Mouse (Mus musculus) forelimb bud, embryonic 11.5 days (tissue): Measurements from ENCODE around the gene Manea.
A peak's percentile ranks its signal among the peaks of the same experiment; 100 is the strongest.
"Not testable (repeated sequence)": the region's sequence is repeated elsewhere in the genome, so short reads cannot be mapped to it uniquely, and the experiment has no call there.

Experiments used
- DNase-seq: peaks from one replicate; pipeline ENCODE4 v3.0.0-alpha.2; 2012; ENCODE audit warnings: low read depth, low spot score

The Manea gene

DNA sequence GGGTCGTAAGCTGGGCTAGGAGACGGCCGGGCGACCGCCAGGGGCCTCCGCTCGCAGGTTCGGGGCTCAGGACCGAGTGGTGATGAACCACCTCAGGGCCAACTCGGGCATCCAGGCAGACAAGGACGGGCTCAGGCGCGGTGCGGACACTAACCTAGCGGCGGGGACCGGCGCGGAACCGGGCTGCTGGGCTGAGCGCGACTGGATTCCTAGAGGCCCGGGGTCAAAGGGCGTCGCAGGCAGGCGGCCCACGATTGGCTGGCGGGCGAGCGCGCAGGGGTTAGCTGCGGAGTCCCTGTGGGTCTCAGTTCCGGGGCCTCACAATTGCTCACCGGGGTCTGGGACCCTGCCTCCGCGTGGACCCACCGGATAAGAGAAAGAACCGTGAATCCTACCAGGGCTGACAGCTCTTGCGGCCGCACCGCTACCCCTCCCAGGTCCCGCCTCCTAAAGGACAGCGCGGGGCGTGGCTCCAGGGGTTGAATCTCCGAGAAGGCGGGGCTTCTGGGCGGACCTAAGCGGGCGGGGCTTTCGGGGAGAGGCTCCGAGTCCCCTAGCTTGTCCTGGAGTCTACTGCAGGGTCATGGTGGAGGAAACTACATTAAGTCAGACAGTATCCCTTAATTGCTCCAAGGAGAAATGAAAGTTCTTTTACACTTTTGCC is at the start of gene Manea:
Manea (minus strand) TSS at position 449 of the 664 bp plus-strand sequence.
- DNase-seq: peak; percentile 90

DNA sequence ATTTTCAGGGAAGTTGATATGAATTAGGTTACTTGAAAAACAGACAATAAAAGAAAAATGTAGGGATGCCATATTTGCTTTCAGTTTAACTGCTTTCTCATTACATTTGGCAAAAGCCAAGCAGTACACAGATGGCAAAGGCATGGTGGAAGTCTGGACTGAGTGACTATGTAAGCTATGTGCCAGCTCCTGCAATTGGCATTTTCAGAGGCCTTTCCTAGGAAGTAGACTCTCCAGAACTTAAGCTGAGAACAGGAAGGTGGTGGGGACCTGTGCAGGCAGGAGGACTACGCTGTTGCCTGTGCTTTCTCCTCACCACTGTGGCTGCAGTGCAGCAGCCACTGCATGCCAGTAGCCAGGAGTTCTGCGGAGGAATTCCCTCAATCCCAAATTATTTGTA is 7.9 kb upstream of the Manea start:
- no peak for DNase-seq

DNA sequence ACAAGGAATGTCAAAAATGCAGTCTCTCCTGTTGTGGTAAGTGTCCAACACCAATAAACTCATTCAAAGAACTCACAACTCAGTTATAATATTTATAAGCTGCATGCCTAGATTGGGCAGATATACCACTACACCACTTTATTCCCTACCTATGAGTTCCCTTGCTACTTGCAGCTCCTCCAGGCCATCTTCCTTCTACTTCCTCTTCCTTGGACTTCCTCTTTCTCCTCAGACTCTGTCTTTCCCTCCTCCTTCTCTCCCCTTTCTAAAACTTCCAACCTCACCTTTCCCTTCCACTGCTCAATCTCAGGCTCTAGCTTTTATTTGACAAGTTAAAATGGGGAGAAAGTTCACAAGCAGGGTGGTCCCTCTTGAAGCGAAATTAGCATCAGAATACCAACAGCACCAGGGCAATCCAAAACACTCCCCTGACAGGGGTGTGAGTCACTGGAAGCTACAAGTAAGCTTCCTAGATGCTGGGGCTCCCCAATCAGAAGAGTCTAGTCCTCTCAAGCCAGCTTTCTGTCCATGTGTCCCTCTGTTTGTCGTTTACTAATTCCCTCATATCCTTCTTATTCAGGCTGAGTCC is 7.0 kb upstream of the Manea start:
- DNase-seq: no peak

DNA sequence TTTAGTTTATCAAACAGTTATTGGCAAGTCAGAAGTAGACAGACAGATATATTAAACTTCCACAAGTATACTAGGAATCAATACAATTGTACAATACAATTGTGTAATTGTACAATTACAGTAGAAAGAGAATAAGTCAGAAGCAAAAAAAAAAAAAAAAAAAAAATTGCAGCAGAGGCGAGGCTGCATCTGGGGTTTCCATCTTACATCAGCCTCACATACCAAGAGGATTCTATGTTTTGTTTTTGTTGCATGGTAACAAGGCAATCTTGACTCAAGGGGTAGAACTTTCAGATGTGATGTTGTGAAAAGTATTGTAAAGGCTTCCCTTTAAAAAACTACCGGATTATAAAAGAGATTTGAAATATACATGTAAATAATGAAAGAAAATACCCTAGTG is 548 bp upstream of the Manea start:
- DNase-seq: no peak

DNA sequence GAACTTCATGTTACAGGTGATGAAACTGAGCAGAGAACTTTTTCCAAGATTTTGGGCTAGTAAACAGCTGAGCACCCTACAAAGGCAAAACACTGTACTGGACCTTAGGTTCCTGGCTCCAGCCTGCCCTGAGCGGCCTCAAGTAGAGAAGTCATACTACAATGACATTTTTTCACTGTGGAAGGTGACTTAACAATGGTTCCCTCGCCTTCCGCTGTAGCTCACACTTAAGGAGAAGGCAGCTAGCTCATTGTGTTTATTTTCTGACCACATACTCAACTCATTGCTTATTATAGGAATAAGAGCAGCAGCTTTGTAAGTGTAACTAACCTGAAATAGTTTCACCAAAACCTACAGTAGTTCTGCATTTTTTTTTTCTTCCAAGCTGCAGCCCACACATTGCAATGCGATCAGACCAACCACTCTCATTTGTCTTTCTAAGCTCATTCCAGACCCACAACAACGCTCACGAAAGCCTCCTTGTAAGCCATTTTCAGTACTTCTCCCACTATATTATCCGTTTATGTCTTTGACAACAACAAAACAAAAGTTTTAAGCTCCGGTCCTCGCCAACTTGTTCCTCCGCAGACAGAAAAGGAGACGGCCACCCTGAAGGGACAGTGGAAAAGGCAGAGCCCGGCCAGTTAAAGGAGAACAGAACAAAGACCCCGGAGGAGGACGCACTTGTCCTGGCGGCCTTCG is 799 bp downstream of the Manea start:
- peak; percentile 51 for DNase-seq

DNA sequence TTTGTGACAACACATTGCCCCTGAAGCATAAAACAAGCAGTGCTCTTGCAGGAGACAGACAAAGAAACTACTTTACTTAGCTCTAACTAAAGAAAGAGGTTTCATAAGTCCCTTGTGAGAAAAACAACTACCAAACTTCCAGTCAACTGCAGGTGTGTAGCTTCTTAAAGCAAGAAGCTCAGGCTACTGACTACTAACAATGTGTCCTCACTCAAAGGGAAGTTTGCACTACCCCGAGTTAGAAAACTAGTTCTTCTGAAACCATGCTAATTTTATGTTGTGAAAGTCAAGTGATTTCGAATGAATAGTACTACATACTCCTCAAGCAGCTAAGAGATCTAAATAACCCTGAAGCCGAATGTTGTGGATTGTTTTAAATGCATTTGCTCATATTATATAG is 1.6 kb downstream of the Manea start:
- no peak for DNase-seq

DNA sequence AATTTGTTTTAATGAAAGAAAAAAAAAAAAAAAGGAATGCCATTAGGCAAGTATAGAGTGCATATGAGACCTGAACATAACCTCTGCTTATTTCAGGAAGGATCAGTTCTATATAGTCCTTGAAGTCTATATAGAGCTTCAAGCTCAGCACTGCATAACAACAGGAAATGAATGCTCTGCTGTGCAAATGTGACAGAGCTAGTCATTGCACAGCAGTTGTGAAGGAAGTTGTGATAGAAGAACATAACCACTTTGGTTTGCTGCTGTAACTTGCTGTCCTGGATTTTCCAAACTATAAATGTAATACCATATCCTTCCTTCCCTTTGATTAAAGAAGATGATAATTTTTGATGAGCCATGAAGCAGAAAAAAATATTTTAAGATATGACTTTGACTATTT is 4.3 kb downstream of the Manea start:
- no peak for DNase-seq

DNA sequence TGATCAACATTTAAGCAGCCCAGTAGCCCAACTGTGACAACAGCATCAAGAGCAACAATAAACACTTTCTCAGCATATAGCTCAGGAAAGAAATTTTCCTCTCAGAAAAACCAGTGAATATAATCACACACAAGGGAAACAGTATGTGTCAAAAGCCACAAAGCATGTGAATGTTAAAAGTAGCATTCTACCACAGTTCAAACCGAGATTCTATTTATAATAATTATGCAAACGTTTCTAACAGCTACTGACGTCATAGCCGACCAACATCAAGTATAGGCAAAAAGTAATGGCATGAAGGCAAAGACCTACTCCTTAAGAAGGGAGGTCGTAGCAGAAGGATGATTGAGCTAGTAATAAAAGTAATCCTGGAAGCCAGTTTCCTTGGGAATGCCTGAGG is 8.1 kb downstream of the Manea start:
- DNase-seq: no peak

DNA sequence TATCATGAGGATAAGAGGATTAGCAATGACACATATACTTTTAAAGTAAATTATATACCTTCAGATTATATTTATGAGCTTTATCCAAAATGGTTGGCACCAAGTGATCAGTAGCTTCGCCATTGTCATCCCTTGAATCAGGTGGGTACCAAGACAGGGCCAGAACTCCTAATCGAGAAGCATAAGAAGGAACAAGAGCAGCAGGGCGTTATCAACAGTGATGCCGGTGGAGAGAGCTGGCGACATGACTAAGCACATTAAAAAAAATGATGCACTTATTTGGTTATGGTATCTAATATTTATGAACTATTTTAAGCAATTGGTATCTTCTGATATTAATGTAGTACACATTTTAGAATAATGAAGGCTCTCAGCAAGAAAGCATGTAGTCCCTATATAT is 10.1 kb downstream of the Manea start:
- DNase-seq: no peak

DNA sequence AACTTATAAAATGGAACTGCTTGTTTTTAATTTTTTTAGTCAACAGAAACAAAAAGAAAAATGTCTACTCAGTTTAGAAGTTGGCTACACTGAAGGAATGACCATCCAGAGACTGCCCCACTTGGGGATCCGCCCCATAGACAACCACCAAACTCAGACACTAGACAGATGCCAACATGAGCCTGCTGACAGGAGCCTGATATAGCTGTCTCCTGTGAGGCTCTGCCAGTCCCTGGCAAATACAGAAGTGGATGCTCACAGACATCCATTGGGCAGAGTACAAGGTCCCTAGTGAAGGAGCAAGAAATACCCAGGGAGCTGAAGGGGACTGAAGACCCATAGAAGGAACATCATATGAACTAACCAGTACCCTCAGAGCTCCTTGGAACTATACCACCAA is 42.0 kb downstream of the Manea start:
- DNase-seq: not testable (repeated sequence)

DNA sequence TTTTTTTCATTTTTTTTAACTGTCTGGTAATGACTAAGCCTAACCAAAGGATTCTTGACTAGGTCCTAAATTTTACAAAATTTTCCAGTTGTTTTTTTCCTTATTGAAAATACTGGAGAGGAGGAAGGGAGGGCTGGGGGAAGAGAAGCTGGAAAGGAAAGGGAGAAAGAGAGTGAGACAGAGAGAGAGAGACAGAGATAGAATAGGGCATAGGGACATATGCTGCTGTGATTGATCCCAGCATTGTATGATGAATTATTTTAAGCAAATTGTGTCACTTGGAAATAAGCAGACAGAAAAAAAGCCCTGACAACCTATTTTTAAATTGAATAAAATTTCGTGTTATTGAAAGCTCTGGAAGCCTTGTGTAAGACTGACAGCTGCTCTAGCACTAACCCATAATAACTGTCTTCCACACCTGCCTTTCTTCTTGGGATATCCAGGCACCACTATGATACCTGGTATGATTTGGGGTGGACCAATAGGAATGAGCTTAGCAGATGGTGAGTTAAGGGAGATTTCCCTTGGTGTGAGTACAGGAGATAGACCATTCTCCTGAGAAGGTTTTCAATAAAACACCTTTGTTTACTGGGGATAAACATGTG is 69.5 kb downstream of the Manea start:
- DNase-seq: no peak

DNA sequence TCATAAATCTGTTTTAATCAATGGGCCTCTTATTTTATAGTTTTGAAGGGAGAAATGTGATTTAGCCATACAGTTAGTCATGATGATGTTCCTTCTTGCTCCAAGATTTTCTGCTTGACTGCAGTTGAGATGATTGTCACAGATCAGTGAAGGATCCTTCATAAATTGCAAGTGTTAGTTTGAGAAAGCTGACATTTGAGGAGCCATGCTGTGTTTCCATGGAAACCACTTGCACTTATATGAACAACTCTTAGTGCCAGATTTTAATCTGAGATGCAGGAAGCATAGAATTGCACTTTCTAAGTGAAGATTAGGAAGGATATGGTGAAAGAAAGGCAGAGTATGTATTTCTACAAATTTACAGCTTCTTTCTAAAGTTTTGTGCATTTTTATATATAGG is 70.4 kb downstream of the Manea start:
- DNase-seq: no peak

DNA sequence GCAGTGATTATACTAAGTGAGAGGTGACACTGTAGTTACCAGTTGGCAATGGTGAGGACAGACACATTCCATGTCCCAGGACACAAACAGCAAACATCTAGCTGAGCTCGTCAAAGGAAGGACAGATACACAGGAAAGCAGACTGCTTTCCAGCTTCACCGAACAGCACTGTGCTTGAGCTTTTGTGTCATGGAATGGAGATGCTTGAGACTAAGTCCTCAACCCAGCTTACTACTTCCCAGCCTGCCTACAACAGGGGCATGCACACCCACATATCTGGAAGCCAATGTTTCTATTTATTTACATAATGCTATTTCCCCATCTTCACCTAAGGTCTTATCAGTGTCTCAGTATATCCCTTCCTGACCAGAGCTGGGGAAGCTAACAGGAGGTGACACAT is 70.9 kb downstream of the Manea start:
- DNase-seq: no peak
